Mouse (Mus musculus): ENCODE measurements around the gene Hat1. TPM values are rescaled to one million over a fixed set of nuclear protein-coding genes. Genes with fewer than 3 reads are reported as not detected.
A peak's percentile ranks its signal among the peaks of the same experiment; 100 is the strongest.

Gene Hat1
- polyA plus RNA-seq, 1 experiment from 2014 or later, result 132 TPM

DNA sequence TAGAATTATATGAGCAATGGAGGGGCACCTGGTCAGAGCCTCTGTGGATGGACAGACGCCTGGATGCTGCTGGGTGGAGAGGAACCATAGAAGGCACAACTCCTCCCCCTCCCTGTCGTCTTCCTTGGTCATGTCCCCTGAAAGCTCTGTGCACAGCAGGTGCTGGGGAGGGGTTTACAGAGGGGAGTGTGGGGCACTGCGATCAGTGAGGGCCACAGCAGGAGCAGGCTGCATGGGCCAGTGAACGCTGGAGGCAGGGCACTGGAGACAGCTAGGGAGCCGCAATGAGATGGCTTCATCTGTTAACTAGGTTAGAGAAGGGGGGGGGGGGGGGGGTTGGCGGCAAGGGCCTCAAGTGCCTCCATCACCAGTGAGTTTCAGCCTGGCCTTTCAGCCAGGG lies 77.3 kb downstream of the Hat1 start:
- Histone ChIP-seq H3K4me2 (no peak overlapping the region), H3K4me1 (replicated peaks) (peaks cover 10% of the 10 kb centered on the region; the same call in 1 of the 2 replicates), H3K27ac (ENCODE audit: poor library complexity, severe bottlenecking) (no peak overlapping the region), H3K36me3 (no peaks in the 10 kb centered on the region), H3K27me3 (replicated peaks) (no peaks in the 10 kb centered on the region), H3K9me3 (replicated peaks) (no peaks in the 10 kb centered on the region), H3K4me3 (no peak overlapping the region), H3K9ac (0 out of 2 replicates have a peak overlapping the region, but pooled peaks have one; percentile 25)
- 21% methylated on average over 6 of the region's 6 CpGs for WGBS
- no peak for ATAC-seq (ENCODE audit: insufficient number of reproducible peaks, low FRiP score)

DNA sequence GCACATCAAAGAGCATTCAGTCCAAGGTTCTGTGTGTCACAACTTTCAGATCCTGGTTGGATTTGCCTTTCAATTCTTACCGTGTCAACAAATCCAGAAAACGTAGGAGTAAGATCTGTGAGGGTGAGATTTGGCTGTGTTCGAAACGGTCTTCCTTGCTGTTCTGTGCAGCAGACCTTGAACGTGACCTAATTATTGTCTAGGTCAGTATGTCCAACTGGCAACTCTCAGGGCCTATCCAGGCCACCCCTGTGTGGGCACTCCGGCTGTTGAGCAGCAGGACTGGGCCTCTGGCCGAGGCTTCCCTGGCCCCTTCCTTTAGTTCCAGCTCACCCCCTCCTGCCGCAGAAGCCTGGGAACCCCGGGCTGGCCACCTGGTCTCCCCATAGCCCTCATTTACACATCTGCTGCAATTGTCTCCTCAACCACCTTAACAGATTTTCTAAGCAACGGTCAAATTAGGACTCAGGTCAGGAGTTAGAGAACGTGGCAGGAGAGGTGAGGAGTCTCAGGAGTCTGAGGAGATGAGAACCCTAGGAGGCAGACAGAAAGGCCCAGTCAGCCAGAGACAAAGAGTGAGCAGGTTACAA lies 78.2 kb downstream of the Hat1 start:
- H3K4me1 ChIP-seq (replicated peaks), result peaks cover 5% of the 10 kb centered on the region; the same call in 1 of the 2 replicates
- H3K4me3 ChIP-seq, result no peak overlapping the region
- no peaks in the 10 kb centered on the region for H3K36me3 ChIP-seq
- no peaks in the 10 kb centered on the region for H3K9me3 ChIP-seq (replicated peaks)
- H3K4me2 ChIP-seq, result no peak overlapping the region
- no peak overlapping the region for H3K9ac ChIP-seq
- ATAC-seq (ENCODE audit: insufficient number of reproducible peaks, low FRiP score), result no peak
- WGBS, result 68% methylated on average over 11 of the region's 11 CpGs
- no peak overlapping the region for H3K27ac ChIP-seq (ENCODE audit: poor library complexity, severe bottlenecking)
- H3K27me3 ChIP-seq (replicated peaks), result no peaks in the 10 kb centered on the region

DNA sequence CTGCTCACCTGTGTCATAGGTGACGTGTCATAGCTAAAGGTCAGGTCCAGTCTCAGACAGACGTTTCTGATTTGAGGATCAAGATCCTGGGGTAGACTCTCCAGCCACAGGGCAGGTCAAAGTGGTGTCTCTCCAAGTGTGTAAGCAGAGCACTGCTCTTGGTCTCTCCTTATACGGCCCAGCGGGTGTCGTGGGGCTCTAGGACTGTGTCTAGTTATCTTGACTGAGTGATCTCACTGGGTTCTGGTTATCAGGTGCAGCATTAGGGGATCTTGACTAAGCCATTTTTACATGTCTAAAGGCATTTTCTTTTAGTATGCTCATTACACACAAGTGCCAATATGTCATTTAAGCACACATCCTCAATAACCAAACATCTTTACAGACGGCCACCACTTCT lies 82.3 kb downstream of the Hat1 start:
- H3K27me3 ChIP-seq (replicated peaks), result no peaks in the 10 kb centered on the region
- no peak overlapping the region for H3K4me3 ChIP-seq
- H3K4me1 ChIP-seq (replicated peaks), result peaks cover 7% of the 10 kb centered on the region
- no peak overlapping the region for H3K4me2 ChIP-seq
- no peak for ATAC-seq (ENCODE audit: insufficient number of reproducible peaks, low FRiP score)
- 77% methylated on average over 6 of the region's 6 CpGs for WGBS
- no peak overlapping the region for H3K9ac ChIP-seq
- H3K9me3 ChIP-seq (replicated peaks), result no peaks in the 10 kb centered on the region
- H3K27ac ChIP-seq (ENCODE audit: poor library complexity, severe bottlenecking), result no peak overlapping the region
- H3K36me3 ChIP-seq, result no peaks in the 10 kb centered on the region

DNA sequence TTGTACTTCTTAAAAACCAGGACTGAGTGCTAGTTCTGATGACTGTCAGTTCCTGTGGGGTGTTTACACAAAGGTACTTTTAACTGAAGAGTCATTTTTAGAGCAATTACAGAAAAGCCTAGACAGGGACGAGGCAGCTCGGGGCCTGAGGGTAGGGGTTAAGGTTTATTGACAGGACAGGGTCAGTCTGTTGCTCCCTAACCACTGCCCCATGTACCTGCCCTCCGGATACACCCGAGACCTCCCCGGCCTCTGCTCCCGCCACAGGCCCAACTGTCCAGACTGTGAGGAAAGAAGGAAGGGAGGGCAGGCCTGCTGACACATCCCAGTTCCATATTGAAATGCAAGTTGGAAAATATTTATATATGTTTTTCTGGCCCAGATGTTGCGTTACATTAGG lies 85.1 kb downstream of the Hat1 start:
- no peak for ATAC-seq (ENCODE audit: insufficient number of reproducible peaks, low FRiP score)
- no peaks in the 10 kb centered on the region for H3K36me3 ChIP-seq
- peaks cover 5% of the 10 kb centered on the region; the same call in 1 of the 2 replicates for H3K4me1 ChIP-seq (replicated peaks)
- H3K4me2 ChIP-seq, result no peak overlapping the region
- peaks cover 5% of the 10 kb centered on the region; the same call in 1 of the 2 replicates for H3K9me3 ChIP-seq (replicated peaks)
- no peaks in the 10 kb centered on the region for H3K27me3 ChIP-seq (replicated peaks)
- H3K9ac ChIP-seq, result no peak overlapping the region
- H3K27ac ChIP-seq (ENCODE audit: poor library complexity, severe bottlenecking), result no peak overlapping the region
- no peak overlapping the region for H3K4me3 ChIP-seq
- 77% methylated on average over 7 of the region's 7 CpGs for WGBS

DNA sequence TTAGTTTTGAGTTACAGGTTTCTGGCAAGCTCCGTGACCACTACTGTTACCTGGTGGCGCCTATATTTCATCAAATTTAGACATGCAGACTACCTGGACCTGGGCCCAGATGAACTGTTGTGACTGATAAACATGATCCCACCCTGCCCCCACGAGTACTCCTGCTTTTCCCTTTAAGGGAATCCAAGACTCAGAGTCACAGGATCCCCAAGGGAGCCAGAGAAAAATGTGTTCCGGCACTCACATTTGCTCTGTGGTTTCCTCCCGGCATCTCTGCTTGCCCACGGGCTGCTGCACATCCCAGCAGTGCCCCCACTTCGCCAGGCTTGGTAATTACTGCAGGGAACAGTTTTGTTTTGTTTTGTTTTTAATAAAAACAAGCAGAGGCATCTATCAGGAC lies 85.6 kb downstream of the Hat1 start:
- H3K4me1 ChIP-seq (replicated peaks), result peaks cover 5% of the 10 kb centered on the region; the same call in 1 of the 2 replicates
- WGBS, result 48% methylated on average over 7 of the region's 7 CpGs
- no peaks in the 10 kb centered on the region for H3K36me3 ChIP-seq
- H3K9ac ChIP-seq, result no peak overlapping the region
- H3K9me3 ChIP-seq (replicated peaks), result peaks cover 5% of the 10 kb centered on the region; the same call in 1 of the 2 replicates
- no peak for ATAC-seq (ENCODE audit: insufficient number of reproducible peaks, low FRiP score)
- no peak overlapping the region for H3K27ac ChIP-seq (ENCODE audit: poor library complexity, severe bottlenecking)
- H3K27me3 ChIP-seq (replicated peaks), result no peaks in the 10 kb centered on the region
- H3K4me2 ChIP-seq, result no peak overlapping the region
- no peak overlapping the region for H3K4me3 ChIP-seq

DNA sequence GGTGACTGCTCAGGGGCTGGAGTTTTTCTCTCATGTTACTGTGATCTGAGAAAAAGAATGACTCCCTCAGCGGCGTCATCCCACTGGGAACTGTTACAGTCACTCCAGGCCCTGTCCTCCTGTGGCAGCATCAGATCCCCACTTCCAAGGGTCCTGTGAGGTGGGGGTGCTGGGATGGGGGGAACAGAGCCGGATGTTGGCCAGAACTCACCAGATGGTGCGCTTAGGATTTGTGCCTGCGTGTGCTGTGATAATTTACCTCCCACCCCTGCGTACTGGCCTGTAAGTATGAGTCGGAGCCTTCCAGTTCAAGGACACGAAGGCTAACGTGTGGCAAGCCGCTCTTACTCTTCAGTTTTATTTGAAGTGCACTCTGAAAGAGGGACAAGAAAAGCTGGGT lies 86.6 kb downstream of the Hat1 start:
- WGBS, result 68% methylated on average over 10 of the region's 10 CpGs
- no peak for ATAC-seq (ENCODE audit: insufficient number of reproducible peaks, low FRiP score)
- Histone ChIP-seq H3K9me3 (replicated peaks) (peaks cover 5% of the 10 kb centered on the region; the same call in 1 of the 2 replicates), H3K4me2 (no peak overlapping the region), H3K27ac (ENCODE audit: poor library complexity, severe bottlenecking) (no peak overlapping the region), H3K9ac (no peak overlapping the region), H3K4me1 (replicated peaks) (peaks cover 11% of the 10 kb centered on the region), H3K36me3 (no peaks in the 10 kb centered on the region), H3K27me3 (replicated peaks) (no peaks in the 10 kb centered on the region), H3K4me3 (no peak overlapping the region)

DNA sequence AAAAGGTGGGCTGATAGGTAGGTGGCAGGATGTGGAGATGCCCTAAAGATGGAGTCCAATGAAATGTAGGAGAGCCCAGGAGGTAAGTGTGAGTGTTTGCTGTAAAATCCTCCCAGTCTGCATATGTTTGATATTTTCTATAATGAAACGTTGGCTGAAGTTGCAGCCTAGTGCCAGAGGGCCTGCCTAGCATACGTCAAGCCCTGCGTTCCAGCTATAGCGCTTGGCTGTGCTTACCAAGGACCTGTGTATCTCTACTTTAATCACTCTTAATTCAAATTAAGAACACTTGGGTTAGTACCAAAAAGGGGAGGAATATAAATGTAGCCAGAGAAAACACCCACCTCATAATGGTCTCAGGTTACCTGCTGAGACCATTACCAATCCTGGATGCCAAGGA lies 87.0 kb downstream of the Hat1 start:
- H3K27ac ChIP-seq (ENCODE audit: poor library complexity, severe bottlenecking), result no peak overlapping the region

DNA sequence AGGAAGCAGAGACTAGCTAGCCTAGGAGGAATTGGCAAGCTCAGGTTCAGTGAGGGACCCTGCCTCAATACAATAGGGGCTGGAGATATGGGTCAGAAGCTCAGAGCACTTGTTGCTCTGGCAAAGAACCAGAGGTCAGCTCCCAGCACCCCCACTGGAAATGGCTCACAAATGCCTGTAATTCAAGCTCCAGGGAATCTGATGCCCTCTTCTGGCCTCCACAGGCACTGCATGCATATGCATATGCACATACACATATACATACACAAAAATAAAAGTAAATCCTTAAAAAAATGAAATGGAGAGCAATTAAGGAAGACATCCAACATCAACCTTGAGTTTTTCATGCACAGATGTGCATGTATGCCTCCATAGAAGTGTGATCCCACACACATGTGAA lies 89.0 kb downstream of the Hat1 start:
- H3K4me2 ChIP-seq, result no peak overlapping the region
- H3K4me1 ChIP-seq (replicated peaks), result peaks cover 11% of the 10 kb centered on the region
- ATAC-seq (ENCODE audit: insufficient number of reproducible peaks, low FRiP score), result no peak
- H3K9ac ChIP-seq, result no peak overlapping the region
- no peak overlapping the region for H3K27ac ChIP-seq (ENCODE audit: poor library complexity, severe bottlenecking)
- peaks cover 5% of the 10 kb centered on the region; the same call in 1 of the 2 replicates for H3K9me3 ChIP-seq (replicated peaks)
- no peak overlapping the region for H3K4me3 ChIP-seq
- no peaks in the 10 kb centered on the region for H3K27me3 ChIP-seq (replicated peaks)
- no peaks in the 10 kb centered on the region for H3K36me3 ChIP-seq

More for the DNA sequence above, 87.0 kb downstream of the Hat1 start:
- Histone ChIP-seq H3K27me3 (replicated peaks) (no peaks in the 10 kb centered on the region), H3K9me3 (replicated peaks) (peaks cover 5% of the 10 kb centered on the region; the same call in 1 of the 2 replicates), H3K9ac (no peak overlapping the region), H3K4me2 (no peak overlapping the region), H3K36me3 (no peaks in the 10 kb centered on the region), H3K4me1 (replicated peaks) (peaks cover 11% of the 10 kb centered on the region), H3K4me3 (no peak overlapping the region)
- no peak for ATAC-seq (ENCODE audit: insufficient number of reproducible peaks, low FRiP score)
- WGBS, result 92% methylated on average over 4 of the region's 4 CpGs

DNA sequence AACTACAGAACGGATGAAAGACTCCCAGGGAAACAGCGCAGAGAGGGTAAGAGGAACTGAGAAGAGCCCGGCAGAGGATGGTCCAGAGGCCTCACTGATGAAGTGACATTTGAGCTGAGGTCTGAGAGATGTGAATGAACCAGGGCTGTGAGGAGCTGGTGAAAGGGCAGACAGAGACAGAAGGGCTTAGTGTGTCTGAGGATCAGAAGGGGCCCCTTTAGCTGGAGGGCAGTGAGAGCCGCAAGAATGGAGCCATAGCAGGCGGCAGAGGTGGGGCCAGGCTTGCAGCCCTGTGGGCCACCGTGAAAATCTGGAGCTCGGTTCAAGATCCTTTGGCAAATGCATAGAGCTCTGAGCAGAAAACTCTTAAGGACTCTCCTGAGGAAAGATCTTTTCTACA lies 91.2 kb downstream of the Hat1 start:
- 0 out of 2 replicates have a peak overlapping the region, but pooled peaks have one; percentile 5 for H3K9ac ChIP-seq

DNA sequence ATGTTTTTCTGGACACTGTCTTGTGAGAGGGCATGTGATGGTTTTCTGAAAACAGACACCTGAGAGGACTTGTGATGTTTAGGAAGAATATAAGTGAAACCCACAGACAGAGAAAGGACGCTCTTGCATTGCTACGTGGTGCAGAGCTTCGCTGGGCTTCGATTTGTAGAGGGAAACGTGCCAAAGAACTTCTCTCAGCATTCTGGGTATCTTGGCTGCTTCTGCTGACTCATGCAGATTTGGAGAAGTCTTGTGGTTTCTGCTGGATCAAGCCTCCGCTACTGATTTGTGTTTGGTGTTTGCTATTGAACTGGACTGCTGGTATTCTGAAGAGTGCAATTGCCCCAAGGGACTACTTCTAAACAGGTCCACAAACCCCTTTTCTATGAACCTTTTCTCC lies 93.1 kb downstream of the Hat1 start:
- no peaks in the 10 kb centered on the region for H3K36me3 ChIP-seq
- H3K4me2 ChIP-seq, result no peak overlapping the region
- H3K4me1 ChIP-seq (replicated peaks), result peaks cover 7% of the 10 kb centered on the region
- 71% methylated on average over 6 of the region's 6 CpGs for WGBS
- H3K27ac ChIP-seq (ENCODE audit: poor library complexity, severe bottlenecking), result no peak overlapping the region
- peaks cover 5% of the 10 kb centered on the region; the same call in 1 of the 2 replicates for H3K9me3 ChIP-seq (replicated peaks)
- ATAC-seq (ENCODE audit: insufficient number of reproducible peaks, low FRiP score), result no peak
- no peak overlapping the region for H3K4me3 ChIP-seq
- H3K27me3 ChIP-seq (replicated peaks), result no peaks in the 10 kb centered on the region
- H3K9ac ChIP-seq, result no peak overlapping the region

More for the DNA sequence above, 91.2 kb downstream of the Hat1 start:
- 12% methylated on average over 7 of the region's 7 CpGs for WGBS
- Histone ChIP-seq H3K4me2 (peak overlapping the region; percentile 42), H3K4me1 (replicated peaks) (peaks cover 7% of the 10 kb centered on the region), H3K4me3 (no peak overlapping the region), H3K9me3 (replicated peaks) (peaks cover 5% of the 10 kb centered on the region; the same call in 1 of the 2 replicates), H3K27ac (ENCODE audit: poor library complexity, severe bottlenecking) (no peak overlapping the region), H3K27me3 (replicated peaks) (no peaks in the 10 kb centered on the region), H3K36me3 (no peaks in the 10 kb centered on the region)
- peak; percentile 33; the same call in 1 of the 2 replicates for ATAC-seq (ENCODE audit: insufficient number of reproducible peaks, low FRiP score)

DNA sequence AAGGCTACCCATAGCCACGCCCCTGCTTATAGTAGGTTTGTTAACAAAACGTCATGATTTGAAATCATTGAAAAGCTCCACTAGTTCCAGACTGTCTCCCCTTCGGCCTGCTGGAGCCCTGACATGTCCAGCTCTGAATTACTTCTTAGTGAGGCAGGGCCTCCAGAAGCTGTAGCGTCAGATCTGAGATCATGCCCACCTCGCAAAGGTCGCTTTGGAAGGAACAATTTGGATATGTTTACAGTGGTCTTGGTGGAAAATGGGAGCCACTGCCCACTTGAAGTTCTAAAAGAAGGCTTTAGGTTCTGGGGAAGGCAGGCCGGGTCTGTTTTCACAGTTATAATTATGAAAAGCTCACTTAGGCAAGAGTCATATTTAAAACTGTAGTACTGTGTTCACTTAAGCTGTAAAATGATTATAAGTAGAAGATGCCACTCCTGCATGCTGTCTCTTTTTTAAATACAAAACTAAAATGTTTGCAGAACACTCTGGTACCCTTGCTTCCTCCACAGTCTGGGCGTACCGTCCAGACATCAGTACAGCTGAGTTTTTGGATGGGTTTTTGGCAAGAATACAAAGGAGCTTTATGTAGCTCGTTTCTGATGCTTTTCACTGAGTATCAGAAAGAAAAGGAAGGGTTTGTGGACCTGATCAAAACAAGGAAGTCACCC lies 94.4 kb downstream of the Hat1 start:
- no peaks in the 10 kb centered on the region for H3K9me3 ChIP-seq (replicated peaks)
- no peaks in the 10 kb centered on the region for H3K36me3 ChIP-seq
- 69% methylated on average over 10 of the region's 10 CpGs for WGBS
- no peak overlapping the region for H3K4me3 ChIP-seq
- H3K27ac ChIP-seq (ENCODE audit: poor library complexity, severe bottlenecking), result no peak overlapping the region
- H3K9ac ChIP-seq, result no peak overlapping the region
- no peaks in the 10 kb centered on the region for H3K27me3 ChIP-seq (replicated peaks)
- H3K4me2 ChIP-seq, result no peak overlapping the region
- peaks cover 7% of the 10 kb centered on the region for H3K4me1 ChIP-seq (replicated peaks)
- ATAC-seq (ENCODE audit: insufficient number of reproducible peaks, low FRiP score), result no peak

Data from heart, embryonic 12.5 days (tissue).